Mouse (Mus musculus): ENCODE data around the gene Nudt3. TPM values are rescaled to one million over a fixed set of nuclear protein-coding genes. Genes with fewer than 3 reads are reported as not detected.
A peak's percentile ranks its signal among the peaks of the same experiment; 100 is the strongest.
"Not testable (repeated sequence)": the region's sequence is repeated elsewhere in the genome, so short reads cannot be mapped to it uniquely, and the experiment has no call there.

Gene Nudt3
- 100 to 1,000 TPM; 473 to 520 TPM for total RNA-seq (2021)
- long read RNA-seq, transcript Nudt3-201 (5 exons, 2,223 nt) = major isoform, 38 of 209 reads
- long read RNA-seq, partial matches to known transcripts = 1 of 209 reads
- long read RNA-seq, other reads (novel, unspliced or antisense) = 167 of 209 reads

- peak; percentile 89 to 93 for DNase-seq (ENCODE audit: low spot score in 2 of 2)
These were observed at the start of gene Nudt3 for GRCm38 (mm10) chr17:27623360-27624326. TSS of gene Nudt3 (minus strand) at chr17:27623495.

DNA sequence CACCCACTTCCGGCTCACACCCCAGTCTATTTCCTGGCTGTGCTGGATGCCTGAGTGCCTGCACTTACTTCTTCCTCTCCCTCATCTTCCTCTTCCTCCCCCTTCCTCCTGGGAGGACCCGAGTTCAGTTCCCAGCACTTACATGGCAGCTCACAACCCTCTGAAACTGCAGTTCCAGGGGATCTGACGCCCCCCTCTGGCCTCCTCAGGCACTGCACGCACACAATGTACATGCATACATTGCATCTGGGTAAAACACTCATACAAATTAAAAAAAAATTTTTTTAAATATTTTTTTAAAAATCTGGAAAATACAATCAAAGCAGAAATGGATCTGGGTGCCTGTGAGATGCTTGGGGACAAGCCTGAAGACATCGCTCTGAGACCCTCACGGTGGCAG, 48.4 kb upstream of the Nudt3 start:
- no peak for DNase-seq (ENCODE audit: low spot score in 2 of 2)

- DNase-seq (ENCODE audit: low spot score in 2 of 2) = no peak
These were observed 35.5 kb upstream of the Nudt3 start for GRCm38 (mm10) chr17:27658767-27659166.

- DNase-seq (ENCODE audit: low spot score in 2 of 2) = no peak
These were observed 33.8 kb upstream of the Nudt3 start for GRCm38 (mm10) chr17:27657123-27657522.

DNA sequence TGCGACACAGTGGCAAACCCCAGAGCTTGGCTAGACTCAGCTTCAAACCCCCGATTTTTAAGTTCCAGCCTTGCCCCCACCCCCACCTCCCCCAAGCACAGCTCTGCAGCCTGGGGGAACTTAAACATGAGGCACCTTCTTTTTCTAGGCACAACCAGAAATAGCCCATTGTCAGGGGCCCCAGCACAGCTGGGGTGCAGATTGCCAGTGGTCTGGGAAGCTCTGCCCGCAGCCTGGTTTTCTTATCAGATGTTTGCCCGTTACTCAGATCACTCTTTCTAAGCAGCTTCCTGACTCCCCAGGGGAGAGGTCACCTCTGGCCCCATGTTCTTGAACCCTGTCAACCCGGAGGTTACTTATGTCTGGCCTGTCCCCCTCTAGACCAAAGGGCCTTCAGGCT, 33.1 kb upstream of the Nudt3 start:
- no peak for DNase-seq (ENCODE audit: low spot score in 2 of 2)

DNA sequence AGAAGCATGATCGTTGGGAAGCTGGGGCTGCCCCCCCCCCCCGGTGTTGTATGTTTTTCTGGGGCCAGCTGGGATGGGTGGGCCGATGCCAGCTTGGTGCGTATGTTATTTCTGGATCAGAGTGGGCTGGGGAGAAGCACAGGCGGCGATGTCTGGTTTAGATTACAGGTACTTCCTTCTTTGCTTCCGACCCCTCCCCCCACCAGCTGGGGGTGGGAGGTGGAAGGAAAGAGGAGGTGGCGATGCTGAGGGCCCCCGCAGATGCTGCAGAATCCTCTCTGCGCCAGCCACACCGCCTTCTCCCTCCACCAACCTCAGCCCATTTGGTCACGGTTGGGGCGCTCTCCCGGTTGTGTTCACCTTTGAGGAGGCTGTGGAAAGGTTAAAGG, 32.7 kb upstream of the Nudt3 start:
- DNase-seq (ENCODE audit: low spot score in 2 of 2) = peak; percentile 74 to 80

DNA sequence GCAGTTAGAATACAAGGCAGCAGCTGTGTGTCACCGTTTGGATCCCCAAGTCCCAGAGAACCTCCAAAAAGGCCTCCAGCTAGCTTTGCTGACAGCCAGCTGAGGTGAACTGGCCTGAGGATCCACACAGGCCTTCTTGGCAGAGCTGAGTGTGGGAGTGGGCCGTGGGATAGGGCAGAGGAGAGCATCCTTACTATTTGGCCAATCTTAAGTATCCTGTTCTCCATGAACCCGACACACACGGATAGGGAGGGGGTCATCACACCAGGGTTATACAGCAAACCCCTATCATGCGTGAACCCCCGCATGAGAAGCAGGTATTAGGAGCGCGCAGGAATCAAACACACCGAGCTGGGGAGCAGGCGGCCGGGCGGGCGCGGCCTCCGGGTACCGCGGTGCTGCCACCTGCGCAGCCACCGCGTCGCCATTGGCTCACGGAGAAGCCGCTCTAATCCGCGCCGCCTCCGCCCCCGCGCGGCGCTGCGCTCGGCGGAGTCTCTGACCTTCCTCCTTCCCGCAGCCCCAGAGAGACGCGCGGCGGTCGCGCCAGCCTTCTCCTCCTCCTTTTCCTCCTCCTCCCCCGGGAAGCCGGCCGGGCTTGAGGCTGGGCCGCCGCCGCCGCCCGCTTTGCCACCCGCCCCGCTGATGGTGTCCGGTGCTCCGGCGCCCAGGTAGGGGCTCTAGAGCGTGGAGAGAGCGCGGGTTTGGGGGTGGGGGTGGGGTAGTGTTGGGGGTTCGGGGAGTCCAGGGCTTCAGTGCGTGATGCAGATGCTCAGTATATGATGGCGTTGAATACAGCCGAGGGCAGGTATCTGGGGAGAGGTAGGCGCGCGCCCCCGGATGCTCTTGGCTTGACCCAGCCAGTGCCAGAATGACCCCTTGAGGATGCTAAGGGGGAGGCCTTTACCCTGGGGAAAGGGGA, 32.1 kb upstream of the Nudt3 start, which contains the start of gene Pacsin1:
Pacsin1 (plus strand) TSS at position 421 of the 922 bp plus-strand sequence.
- DNase-seq (ENCODE audit: low spot score in 2 of 2) = peak; percentile 59 to 75

GRCm38 (mm10) chr17:27653253-27653959, 30.1 kb upstream of the Nudt3 start:
- no peak for DNase-seq (ENCODE audit: low spot score in 2 of 2)

- no peak for DNase-seq (ENCODE audit: low spot score in 2 of 2)
These were observed 28.9 kb upstream of the Nudt3 start for GRCm38 (mm10) chr17:27652046-27652790.

GRCm38 (mm10) chr17:27650586-27650985, 27.3 kb upstream of the Nudt3 start:
- DNase-seq (ENCODE audit: low spot score in 2 of 2) = no peak

- no peak for DNase-seq (ENCODE audit: low spot score in 2 of 2)
These were observed 26.9 kb upstream of the Nudt3 start for GRCm38 (mm10) chr17:27650160-27650559.

GRCm38 (mm10) chr17:27645807-27646206, 22.5 kb upstream of the Nudt3 start:
- DNase-seq (ENCODE audit: low spot score in 2 of 2) = no peak

DNA sequence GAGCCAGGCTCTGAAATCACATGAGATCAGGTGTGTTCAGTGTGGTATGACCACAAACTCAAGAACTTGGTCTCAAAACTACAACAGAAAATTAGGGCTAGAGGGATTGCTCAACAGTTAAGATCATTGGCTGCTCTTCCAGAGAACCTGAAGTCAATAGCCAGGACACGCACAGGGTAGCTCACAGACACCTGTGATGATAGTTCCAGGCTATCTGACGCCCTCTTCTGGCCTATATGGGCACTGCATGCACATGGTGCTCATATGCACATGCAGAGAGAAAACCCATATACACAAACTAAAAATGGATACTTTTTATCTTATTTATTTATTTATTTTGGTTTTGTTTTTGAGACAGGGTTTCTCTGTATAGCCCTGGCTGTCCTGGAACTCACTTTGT, 21.3 kb upstream of the Nudt3 start:
- no peak for DNase-seq (ENCODE audit: low spot score in 2 of 2)

- DNase-seq (ENCODE audit: low spot score in 2 of 2) = no peak
These were observed 20.5 kb upstream of the Nudt3 start for GRCm38 (mm10) chr17:27643756-27644155.

DNA sequence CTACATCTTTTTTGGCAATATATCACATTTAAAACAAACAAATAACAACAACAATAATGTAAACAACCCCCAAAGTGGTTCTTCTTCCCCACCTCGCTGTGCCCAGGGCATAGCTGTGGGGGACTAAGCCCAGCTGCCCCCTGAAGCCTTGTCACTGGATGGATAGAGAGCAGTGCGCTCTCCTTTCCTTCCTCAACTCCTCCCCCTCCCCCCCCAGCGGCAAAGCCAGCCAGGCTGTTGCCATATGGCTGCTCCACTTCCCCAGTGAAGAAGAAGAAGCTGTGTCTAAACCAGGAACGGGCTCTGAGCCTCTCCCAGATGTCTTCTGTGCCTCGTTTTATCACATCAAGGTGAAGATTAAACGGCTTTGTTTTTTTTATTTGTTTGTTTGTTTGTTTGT, 19.8 kb upstream of the Nudt3 start:
- no peak for DNase-seq (ENCODE audit: low spot score in 2 of 2)

GRCm38 (mm10) chr17:27642491-27643062, 19.3 kb upstream of the Nudt3 start:
- peak; percentile 70 to 75 for DNase-seq (ENCODE audit: low spot score in 2 of 2)

GRCm38 (mm10) chr17:27639851-27640250, 16.6 kb upstream of the Nudt3 start:
- not testable (repeated sequence) for DNase-seq (ENCODE audit: low spot score in 2 of 2)

GRCm38 (mm10) chr17:27638921-27639332, 15.6 kb upstream of the Nudt3 start:
- no peak for DNase-seq (ENCODE audit: low spot score in 2 of 2)

DNA sequence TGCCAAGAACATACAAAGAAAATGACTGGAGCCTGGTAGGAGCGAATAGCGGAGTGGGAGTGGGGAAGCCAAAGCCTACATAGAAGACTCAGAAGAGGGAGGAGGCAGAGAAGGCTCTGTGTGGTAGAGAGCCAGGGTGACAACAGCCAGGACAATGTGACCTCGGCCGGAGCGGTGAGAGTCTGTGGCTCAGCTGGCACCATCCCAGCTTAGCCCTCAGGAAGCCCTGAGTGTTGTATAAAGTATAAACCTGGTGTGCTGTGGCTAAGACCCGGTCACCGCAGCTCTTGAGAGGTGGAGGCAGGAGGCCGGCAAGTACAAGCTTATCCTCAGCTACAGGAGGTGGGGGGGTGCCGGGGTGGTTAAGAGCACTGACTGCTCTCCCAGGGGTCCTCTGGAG, 14.0 kb upstream of the Nudt3 start:
- no peak for DNase-seq (ENCODE audit: low spot score in 2 of 2)

Measured in layer of hippocampus, postnatal 10 days (tissue).